Mouse (Mus musculus) testis, postnatal 14 days (tissue): ENCODE data around the gene Tcf7l2.
A peak's percentile ranks its signal among the peaks of the same experiment; 100 is the strongest.

Source experiments
- DNase-seq: peaks from one replicate; pipeline ENCODE4 v3.0.0; 2021; ENCODE audit warnings: low spot score

The Tcf7l2 gene

DNA sequence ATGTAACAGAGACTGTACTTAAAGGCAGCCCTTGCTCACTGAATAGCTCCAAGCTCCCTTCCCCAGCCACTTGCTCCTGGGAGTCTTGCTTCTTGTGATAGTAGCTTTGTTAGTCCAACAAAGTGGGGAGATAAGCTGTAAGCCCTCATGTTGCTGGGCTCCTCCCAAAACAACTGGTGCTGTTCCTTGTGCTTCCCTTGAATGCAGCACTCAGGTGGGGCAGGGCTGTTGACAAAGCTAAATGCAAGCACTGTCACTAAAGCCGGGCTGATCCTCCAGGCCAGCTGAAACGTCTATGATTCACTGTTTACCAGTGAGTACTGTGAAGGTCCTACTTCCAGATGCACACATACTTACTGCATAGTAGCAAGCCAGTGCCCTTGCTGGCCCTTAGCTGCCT, 120.1 kb downstream of the Tcf7l2 start:
- DNase-seq = no peak

DNA sequence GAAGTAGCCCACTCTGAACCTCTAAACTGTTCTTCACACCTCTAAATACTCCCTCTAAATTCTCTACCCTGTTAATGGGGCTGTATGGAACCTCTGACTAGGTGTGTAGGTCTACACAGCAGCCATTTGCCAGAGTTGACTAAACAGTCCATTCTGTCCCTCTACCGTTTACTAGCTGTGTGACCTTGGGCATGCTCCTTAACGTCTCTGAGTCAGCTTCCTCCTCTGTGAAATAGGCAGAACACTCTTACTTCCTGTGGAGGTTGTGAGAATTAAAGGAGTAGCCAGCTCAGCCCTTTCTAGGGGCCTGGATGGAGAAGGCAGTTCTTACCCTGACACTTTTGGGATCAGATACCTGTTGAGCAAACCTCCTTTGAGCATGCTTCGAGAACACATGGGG, 120.9 kb downstream of the Tcf7l2 start:
- DNase-seq = no peak

DNA sequence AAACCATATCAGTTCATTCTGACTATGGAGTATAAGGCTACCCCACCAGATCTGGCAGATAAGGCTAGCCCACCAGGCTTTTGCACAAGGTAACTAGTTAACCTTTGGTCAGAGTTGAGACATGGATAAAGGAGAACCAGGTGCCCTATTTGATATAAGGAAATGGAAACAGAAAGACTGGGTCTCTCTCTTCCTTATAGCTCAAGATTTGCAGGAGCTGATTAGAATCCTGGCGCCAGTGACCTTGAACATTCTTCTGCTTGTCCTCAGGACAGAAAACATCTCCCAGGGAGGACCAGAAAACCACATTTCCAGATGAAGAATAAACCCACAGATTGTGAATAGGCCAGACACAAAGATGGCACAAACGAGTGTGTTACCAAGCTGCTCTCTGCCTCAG, 123.4 kb downstream of the Tcf7l2 start:
- no peak for DNase-seq

DNA sequence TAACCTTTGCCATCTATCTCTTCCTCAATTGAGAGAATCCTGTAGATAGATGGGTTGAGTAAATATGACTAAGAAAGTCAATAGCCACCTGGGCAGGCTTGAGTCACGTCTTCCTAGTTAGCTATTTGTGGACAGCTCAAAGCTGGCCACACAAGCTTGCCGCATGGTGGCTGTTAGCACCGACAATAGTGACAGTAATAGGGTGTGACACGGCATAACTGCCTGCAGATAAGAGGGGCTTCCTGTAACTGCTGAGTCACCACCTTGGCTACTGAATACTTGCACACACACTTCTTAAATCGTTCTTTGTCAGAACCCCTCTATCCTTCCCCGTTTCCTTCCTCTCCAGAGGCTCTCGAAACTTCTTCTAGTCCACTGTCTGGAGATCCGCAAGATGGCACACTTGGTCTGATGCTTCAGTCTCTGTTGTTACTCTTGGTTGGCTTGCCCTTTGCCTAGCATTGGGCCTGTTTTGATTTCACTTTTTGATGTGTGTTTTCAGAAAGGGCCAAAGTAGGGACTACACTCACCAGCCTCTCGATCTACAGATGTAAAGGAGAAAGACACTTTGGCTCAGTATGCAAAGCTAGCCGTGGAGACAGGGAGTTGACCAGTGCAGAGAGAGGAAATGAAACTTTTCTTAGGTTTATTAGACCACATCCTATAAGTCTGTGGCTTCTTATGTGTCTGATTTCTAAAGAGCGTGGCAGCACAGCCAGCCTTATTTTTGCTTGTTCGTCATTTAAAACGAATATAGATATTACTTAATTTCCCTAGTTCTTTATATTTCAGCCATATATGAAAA, 124.4 kb downstream of the Tcf7l2 start:
- DNase-seq = no peak

DNA sequence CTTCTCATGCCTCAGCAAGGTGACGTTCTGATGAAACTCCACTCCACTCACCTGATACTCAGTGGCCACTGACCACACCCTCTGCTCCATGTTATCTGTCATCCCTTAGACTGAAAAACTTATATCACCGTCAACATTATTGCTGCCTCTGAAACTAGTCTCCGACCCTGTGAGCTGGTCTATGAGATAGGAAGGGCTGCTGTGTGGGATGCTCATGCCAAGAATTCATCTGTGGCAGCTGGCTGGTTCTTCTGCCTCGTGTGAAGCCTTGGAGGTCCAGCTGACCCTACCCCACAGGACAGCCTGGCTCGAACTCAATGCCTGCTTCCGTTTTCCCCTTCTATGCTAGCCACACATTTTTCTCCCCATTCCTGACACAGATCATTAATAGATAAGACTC, 125.6 kb downstream of the Tcf7l2 start:
- DNase-seq = no peak

DNA sequence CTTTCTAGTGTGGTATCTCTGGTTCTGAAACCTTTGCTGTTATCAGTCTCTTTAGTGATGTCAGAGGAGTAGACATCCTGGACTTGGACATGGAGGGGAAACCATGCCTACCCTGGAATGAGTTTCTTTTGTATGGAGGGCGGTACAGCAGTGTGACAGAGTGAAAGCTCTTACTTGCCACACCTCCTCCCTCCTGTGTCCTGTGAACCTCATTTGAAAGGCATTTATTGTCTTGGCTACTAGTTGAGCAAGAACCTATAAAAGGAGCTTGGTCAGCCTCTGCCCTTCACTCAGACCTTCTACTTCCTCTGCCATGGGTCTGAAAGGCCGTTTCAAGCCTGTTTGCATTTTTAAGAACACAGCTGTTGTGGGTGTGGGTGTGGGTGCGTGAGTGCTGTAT, 126.3 kb downstream of the Tcf7l2 start:
- no peak for DNase-seq

DNA sequence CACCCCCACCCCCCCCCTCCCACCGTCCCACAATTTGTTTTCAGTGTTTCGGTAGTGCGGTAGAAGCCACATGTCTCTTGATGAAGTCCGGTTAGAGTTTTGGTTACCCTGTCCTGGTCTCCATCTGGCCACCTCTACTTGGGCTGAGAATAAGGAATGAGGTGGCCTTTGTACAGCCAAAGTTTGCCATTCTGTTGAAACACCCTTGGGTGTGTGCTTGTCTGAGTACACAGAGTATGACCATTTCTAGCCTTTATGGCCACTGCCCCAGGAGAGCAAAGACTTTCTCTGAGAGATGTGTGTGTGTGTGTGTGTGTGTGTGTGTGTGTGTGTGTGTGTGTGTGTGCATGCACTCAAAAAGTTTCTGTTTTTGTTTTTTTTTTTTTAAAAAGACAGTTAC, 127.0 kb downstream of the Tcf7l2 start:
- DNase-seq = no peak

DNA sequence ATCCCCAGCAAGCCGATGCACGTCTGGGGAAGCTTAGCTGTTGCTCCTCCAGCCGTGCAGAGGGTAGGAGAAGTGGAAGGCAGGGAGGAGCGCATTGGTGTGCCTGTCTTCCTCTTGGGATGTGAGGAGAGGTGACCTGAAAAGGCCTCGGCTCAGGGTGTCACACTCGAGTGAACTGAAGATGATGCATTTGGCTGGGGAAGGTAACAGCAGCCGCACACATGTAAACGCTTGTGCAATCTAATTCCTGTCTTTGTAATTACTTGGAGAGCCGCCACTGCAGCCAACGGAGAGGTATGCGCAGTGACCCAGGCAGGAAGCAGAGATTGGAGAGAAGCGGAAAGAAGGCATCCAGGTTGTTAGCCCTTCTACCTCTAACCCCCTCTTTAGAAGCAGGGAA, 129.2 kb downstream of the Tcf7l2 start:
- no peak for DNase-seq

DNA sequence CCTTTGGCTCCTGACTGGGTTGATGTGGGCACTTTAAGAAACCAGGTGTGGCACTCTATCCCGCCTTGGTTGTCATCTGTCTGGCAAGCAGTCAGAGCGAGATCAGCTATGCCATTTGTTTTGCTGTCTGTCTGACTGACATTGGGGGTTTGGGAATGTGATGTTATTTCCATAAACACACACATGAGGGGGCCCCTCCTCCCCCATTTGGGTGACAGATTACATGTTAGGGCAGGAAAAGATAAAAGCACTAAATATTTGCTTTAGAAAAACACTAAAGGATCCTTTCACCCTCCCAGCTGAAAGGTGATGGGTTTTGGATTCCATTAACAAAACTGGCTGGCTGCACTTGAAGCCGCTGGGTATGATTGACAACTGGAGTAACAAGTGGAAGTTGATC, 129.9 kb downstream of the Tcf7l2 start:
- no peak for DNase-seq

DNA sequence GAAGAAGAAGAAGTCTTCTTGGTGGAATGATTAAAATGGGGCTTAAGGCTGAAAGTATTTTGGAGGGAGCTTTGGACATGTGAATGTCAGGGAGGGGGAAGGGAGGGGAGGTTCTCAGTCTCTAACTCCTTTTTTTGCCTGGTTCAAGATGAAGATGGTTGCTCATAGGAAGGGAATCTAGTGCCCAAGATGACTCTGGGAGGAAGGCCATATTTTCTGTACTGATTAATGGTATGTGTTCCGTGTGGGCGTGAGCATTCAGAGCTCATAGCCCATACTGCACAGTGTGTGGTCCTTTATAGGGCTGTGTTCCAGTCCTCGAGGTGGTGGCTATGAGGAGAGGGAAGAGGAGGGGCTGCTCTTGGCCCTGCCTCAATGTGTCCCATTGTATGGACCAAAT, 131.6 kb downstream of the Tcf7l2 start:
- no peak for DNase-seq

DNA sequence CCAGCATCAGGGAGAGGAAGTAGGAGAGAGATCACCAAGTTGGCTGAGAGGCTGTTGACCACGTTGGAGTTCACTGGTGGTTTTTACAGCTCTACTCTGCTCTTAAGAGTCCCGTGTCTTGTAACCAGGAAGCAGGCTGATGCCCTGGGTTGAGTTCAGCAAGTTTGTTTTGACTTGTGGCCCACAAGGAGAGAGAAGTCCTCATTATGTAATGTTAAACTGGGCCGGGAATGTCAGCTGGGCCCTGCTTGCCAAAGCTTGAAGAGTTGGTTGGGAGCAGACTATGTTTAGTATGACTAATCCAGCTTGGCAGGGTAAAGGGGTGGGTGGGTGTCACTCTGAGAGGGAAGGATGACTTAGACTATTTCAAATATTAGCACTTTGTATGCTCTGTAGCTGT, 134.9 kb downstream of the Tcf7l2 start:
- no peak for DNase-seq

DNA sequence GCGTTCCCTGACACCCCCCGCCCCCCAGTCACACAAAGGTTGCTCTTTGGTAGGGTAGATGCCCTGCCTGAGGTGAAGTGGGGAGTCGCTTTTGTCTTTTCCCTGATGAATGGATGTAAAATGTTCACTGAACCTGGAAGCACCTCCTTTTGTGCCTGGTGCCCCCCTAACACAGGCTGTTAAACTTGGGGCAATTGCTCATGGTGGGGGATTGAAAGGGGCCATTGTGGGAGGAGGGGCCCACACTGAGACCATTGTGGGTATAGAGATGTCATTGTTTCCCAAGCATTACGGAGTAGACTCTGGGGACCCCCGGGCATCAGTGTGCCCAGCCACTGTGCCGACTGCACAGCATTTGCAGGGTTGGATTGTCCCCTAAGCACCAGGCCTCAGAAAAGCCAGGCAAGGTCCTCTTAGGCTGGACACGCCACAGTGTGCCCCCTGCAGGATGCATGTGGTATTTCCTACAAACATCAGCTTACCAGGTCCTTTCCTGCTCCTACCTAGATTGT, 135.8 kb downstream of the Tcf7l2 start:
- DNase-seq = peak; percentile 27

DNA sequence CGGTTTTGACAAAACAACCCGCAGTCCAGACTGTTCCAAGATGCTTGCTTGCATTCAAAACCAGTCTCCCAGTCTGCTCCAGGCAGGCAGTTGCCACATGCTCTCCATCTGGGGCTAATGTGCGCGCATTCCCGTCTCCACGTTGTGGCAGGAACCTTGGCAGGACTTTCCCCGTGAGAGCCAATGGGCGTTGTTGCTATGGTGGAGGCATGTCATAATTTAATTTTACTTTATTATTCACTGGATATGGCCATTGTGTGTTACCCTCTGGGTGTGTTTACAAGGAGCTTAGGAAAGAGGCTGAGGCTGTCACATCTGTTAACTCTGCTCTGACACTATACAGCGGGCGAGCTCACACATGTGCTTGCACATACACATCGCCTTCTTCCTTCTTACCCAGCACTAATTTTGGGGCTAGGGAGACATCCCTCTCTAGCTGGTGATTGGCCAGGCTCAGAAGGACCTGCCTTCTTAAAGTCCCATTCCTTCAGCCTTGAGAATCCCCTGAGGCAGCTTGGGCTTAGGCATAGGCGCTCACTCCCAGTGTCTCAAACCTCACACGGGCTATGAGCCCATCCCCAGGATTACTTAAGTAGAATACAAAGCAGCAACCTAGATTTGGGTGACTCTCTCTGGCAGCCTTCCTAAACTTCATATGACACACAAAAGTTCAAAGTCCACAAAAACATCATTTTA, 139.2 kb downstream of the Tcf7l2 start:
- DNase-seq = no peak

DNA sequence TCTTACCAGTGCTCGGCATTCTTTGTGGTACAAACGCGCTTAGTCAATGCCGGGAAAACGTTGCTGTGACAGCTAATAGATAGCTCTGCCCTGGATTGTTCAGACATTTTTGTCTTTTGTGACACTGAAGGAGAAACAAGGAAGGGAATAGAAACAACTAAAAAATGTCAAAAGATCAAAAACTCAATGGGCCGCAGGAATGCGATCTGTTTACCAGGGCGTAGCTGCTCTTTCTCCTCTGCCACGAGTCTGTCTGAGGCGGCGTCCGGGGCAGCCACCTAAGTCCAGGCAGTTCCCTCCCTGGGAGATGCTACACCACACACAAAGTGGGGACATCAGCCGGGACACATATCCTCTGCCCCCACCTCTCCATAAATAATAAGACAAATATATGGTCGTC, 144.9 kb downstream of the Tcf7l2 start:
- DNase-seq = no peak

DNA sequence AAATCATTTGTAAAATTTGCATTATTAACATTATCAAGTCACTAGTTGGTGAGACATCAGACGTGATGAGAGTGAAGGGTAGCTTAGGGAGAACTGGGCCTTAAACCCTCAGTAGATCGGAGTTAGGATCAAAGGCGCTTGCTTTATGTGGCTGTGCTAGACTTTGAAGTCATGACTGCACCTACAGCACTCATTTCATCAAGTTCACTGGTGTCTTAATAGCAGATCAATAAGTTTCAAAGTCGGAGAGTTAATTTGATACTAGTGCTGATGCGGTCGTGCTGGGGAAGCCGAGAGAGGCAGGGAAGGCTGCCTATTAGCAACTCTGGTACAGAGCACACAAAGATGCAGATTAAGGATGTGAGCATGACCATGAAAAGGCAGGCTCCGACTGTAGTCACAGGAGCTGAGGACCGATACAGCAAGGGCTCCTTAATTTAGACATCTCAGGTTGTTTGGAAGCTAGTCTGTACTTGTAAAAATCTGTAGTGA, 150.1 kb downstream of the Tcf7l2 start:
- no peak for DNase-seq

DNA sequence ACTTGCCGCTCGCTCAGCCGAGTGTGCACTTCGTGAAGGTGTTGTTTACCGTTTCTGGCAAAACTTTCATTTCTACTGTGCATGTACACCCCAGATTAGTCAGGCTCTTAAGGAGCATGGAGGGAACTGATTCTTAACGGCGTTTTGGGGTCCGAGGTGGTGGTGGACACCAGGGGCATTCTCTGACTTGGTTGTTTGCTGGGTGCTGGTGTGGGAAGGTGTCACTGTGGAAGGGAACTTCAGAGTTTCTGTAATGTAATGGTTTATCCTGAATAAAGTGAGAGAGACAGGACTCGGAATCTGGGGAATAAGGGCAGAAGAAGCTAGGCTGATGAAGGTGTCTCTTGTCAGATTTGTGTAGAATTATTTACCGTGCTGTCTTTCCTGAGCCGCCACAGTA, 151.9 kb downstream of the Tcf7l2 start:
- no peak for DNase-seq

DNA sequence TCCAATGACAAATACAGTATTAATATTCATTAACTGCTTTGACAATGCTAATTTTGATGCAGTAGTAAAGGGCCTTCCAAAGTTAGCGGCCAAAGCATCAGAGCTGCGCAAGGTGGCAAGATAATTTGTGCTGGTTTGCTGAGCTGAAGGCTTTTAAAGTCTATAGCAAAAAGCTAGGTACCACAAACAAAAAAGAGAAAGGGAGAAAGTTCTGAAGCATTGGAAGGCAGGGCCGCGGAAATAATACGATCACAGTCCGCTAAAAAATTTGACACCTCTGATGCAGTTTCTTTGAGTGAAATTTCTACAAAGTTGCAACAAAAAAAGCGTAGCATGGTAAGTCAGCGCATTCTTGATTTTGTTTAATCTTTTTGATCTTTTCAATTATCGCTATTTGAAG, 152.8 kb downstream of the Tcf7l2 start:
- DNase-seq = no peak

DNA sequence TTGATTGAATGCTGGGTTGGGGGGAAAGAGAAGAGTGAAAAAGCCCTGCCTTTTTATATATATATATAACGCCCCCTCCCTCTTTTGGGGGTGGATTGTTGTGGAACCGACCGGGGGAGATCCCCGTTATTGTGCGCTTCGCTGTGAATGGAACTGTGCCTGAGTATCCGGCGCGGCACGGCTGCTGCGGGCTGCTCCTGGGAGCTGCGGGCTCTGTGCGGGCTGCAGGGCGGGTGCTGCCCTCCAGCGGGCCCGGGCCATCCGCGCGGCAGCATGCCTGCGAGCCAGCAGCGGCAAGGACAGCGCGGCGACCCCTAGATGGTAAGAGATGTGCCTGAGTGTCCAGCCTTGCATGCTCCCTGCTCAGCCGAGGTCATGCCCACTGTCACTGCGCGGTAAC, 153.7 kb downstream of the Tcf7l2 start:
- DNase-seq = peak; percentile 28

DNA sequence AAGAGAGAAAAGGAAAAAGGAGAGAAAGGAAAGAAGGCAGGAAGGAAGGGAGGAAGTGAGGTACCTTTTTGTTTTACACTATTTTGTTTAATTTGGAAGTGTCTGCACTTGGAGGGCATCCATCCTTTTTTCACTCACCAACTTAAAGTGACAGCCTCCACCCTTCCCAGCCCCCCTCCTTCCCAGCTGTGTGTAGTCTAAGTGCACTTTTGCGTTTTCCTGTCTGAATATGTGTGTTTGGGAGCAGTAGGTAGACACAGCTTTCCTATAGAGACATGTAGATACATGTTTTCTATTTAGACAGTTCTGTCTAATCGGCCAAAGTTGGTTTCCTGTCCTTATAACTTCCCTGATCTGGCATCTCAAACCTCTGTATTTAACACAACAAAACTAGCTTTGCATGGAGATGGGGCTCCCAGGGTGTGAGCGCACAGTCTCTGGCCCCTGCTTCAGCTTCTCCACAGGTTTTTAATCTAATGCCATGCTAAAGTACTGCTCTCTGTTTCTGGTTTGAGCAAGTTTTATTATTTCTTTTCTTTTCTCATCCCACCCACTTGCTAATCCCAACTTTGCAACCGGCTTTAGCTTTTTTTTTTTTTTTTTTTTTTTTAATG, 154.3 kb downstream of the Tcf7l2 start:
- DNase-seq = no peak

DNA sequence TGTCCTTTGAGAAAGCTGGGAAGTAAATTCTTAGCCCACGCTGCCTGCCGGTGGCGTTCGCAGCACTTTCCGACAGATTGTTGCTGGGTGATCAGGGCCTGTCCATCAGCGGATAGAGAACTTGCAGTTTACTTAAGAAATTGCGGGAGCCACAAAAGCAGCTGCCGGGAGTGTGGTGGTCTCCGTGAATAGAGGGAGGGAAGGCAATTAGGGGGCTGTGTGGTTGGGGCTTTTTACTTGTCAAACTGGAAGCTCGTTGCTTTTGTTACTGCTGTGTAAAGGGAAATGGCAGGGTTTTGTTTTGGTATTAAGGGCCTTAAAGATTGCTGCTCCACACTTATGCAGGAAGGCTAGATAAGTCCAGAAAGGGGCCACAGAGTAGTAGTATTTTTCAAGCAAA, 155.0 kb downstream of the Tcf7l2 start:
- no peak for DNase-seq

DNA sequence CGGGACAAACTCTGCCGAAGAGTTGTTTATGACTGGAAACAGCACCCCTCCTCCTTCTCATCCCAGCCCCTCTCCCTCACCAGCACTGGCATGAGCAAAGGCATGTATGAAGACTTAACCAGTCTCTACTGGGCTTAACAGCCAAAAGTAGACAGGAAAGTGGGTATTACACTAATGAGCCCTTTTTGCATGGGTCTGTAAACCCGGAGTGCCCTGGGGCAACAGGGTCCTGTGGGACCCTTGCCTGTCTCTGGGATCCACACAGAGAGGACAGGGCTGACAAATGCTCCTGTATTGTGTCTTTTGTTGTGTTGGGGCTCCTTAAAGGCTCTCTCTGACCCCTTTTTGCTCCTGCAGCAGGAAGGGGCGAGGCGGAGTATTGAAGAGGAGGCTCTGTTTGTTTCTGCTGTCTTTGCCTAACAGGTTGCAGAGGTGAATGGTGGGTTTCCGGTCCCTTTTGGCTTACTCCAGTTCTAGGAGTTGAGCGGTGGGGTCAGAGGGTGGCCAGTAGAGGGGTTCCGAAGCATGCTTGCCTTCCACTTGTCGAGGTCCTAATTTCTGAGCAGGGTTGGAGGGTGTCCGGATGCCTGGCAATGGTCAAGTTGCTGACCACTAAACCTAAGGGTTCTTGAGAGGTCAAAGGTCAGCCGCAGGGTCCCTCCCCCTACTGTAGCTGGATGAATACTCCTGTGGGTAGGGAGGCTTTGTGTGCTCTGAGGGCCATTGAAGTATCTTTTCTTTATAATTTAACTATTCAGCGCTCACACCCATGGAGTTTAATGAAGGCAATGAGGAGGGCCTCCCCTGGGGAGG, 161.2 kb downstream of the Tcf7l2 start:
- no peak for DNase-seq

DNA sequence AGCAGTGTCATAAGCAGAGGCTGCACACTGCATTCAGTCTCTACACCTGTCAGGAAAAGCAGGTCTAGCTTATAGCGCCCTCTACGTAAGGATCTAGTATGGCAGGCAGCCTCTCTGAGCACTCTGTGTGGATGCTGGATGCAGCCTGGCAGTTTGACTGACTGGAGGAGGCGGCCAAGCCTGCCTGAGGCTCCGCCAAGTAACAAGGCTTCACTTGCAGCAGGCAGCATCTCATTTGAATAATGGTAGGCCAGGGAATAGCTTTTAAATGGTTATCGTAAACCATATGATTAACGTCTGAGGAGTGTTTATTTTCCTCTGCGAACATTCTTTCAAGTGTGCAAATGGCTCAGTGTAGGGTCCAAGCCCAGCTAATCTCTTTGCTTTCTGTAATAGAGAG, 167.4 kb downstream of the Tcf7l2 start:
- no peak for DNase-seq
